Mouse (Mus musculus): ENCODE measurements around the gene Wnk4.

The Wnk4 gene

GRCm38 (mm10) chr11:101276319-101277070 lies 16.1 kb downstream of the Wnk4 start:
- DNase-seq, result peak; percentile 34 to 58

GRCm38 (mm10) chr11:101277381-101278222 lies 17.2 kb downstream of the Wnk4 start:
- DNase-seq, result peak; percentile 79 to 91

- peak; percentile 91 to 94 for DNase-seq
These were observed 18.1 kb downstream of the Wnk4 start, which contains the start of the genes Cntd1 and Coa3 for GRCm38 (mm10) chr11:101278223-101279192. TSS of gene Cntd1 (plus strand) at chr11:101279012. TSS of gene Coa3 (minus strand) at chr11:101279114.

- DNase-seq, result no peak
These were observed 18.8 kb downstream of the Wnk4 start for GRCm38 (mm10) chr11:101279193-101279569.

GRCm38 (mm10) chr11:101280837-101281236 lies 20.5 kb downstream of the Wnk4 start:
- peak in 1 of 2 experiments; percentile 42 for DNase-seq

GRCm38 (mm10) chr11:101282896-101283295 lies 22.5 kb downstream of the Wnk4 start:
- no peak for DNase-seq

GRCm38 (mm10) chr11:101283805-101284204 lies 23.4 kb downstream of the Wnk4 start:
- peak in 1 of 2 experiments; percentile 73 for DNase-seq

GRCm38 (mm10) chr11:101287306-101287705 lies 26.9 kb downstream of the Wnk4 start:
- peak in 1 of 2 experiments; percentile 20 for DNase-seq

- no peak for DNase-seq
These were observed 30.9 kb downstream of the Wnk4 start for GRCm38 (mm10) chr11:101291231-101291630.

- DNase-seq, result no peak
These were observed 34.8 kb downstream of the Wnk4 start for GRCm38 (mm10) chr11:101295191-101295590.

GRCm38 (mm10) chr11:101300881-101301280 lies 40.5 kb downstream of the Wnk4 start:
- no peak for DNase-seq

GRCm38 (mm10) chr11:101301299-101302003 lies 41.1 kb downstream of the Wnk4 start:
- DNase-seq, result no peak

GRCm38 (mm10) chr11:101302004-101302798 lies 41.8 kb downstream of the Wnk4 start, which contains the start of gene Becn1:
TSS of gene Becn1 (minus strand) at chr11:101302286.
- DNase-seq, result peak; percentile 97 to 100

- DNase-seq, result no peak
These were observed 47.4 kb downstream of the Wnk4 start for GRCm38 (mm10) chr11:101307744-101308143.

GRCm38 (mm10) chr11:101311083-101311482 lies 50.7 kb downstream of the Wnk4 start:
- DNase-seq, result no peak

GRCm38 (mm10) chr11:101312150-101312549 lies 51.8 kb downstream of the Wnk4 start:
- no peak for DNase-seq

GRCm38 (mm10) chr11:101314567-101314966 lies 54.2 kb downstream of the Wnk4 start:
- no peak for DNase-seq

- DNase-seq, result no peak
These were observed 54.8 kb downstream of the Wnk4 start for GRCm38 (mm10) chr11:101315082-101315650.

- DNase-seq, result peak; percentile 93 to 96
These were observed 55.5 kb downstream of the Wnk4 start, which contains the start of gene Psme3 for GRCm38 (mm10) chr11:101315665-101316500. TSS of gene Psme3 (plus strand) at chr11:101316213.
